Mouse (Mus musculus) urinary bladder, adult 2 months (tissue): Measurements from ENCODE around the gene Ranbp3l. TPM values are rescaled to one million over a fixed set of nuclear protein-coding genes. Genes with fewer than 3 reads are reported as not detected.
"Not testable (repeated sequence)": the region's sequence is repeated elsewhere in the genome, so short reads cannot be mapped to it uniquely, and the experiment has no call there.

ENCODE experiments used
- DNase-seq: peaks from one replicate; pipeline ENCODE4 v3.0.0; 2022; ENCODE audit warnings: low spot score
- polyA plus RNA-seq: library from polyadenylated mRNA; depleted of rRNA; stranded (reverse); fragments of >200 nt; gene quantifications from 2 replicates; pipeline ENCODE4 v1.2.3, GENCODE M21; 2012; rRNA removed

Ranbp3l gene
- polyA plus RNA-seq = 0.44 and 0.45 TPM in 2 replicates

DNA sequence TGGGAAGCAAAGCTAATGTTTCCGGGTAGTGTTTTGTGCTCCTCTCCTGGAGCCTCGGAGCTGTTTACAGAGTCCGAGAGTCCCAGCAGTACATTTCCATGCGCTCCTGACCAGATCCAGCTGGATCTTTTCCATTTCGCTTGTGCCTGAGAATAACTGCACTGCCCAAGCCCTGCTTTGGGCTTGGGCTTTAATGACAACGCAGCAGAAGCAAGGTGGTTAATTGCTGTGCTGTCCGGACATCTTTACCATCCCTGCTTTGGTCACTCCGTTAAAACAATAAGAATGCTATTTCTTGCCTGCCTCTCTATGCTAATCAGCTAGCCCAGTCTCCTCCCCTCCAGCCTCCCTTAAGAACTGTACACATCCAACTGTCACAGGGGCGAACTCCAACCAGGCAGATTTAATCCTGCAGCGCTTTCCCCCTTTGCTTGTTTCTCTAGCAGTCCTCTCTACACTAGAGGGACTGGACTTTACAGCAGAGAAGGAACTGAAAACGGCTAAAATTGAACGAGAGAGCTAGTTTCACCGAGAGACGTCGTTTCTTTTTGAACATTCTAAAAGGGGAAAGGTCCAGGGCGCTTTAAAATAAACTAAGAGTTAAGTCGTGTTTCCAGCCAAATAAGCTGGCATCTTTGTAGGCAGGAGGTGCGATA is at the start of gene Ranbp3l:
TSS of gene Ranbp3l (plus strand) at position 377 of the 656 bp plus-strand sequence.
- no peak for DNase-seq

DNA sequence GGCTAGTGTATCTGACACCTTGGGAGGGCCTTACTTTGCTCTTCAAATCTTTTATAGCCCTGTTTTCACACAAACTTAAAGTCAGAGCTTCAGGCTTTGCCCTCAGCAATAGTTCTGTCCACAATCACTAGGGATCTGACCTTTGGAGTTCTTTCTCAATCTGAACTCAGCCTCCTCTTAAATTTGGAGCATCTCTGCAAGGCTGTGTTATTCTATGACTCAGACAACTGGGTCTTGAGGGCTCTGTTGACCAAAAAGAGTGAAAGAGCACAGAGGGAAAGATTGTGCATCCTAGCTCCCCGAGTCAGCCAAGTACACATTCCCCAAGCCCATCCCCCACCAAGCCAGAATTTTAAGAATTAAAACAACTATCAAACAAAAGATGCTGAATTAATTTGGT is 37.7 kb upstream of the Ranbp3l start:
- DNase-seq = no peak

GRCm38 (mm10) chr15:8936911-8937310 is 30.8 kb upstream of the Ranbp3l start:
- no peak for DNase-seq

DNA sequence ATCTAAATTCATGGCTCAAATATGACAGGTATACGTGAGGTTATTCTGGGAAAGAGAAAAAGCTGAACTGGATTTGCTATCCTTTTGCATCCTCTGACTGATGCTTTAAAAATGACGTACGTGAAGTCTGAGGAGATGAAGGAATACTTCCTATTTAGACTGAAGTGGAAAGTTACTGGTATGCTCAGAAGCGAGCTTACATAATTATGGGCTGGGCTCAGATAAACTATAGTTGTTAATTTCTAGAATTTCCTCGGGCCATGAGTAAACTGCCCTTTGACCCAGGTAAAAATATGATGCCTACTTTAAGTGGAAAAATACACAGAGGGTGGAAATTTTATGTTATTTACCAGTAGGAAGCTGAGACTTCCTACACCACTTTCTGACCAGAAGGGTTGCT is 26.9 kb upstream of the Ranbp3l start:
- DNase-seq = no peak

DNA sequence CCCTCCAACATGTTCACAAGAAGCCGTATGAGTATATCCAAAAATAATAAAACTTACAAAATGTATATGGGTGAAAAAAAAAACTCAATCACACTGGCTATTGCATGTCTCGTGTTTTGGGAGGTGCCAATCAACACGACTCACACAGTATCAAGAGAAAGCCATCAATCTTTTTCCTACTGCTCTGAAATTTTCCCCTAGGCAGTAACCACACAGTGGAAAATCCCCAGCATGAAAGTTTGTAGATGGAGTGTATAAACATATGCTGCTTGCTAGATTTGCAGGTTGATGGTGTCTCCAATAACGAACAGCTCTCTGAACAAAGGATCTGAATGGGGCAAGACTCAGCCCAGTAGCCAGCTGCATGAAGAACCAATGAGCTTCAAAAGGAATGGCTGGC is 16.9 kb upstream of the Ranbp3l start:
- no peak for DNase-seq

- DNase-seq = no peak
Observed at GRCm38 (mm10) chr15:8963323-8963722, 4.4 kb upstream of the Ranbp3l start.

DNA sequence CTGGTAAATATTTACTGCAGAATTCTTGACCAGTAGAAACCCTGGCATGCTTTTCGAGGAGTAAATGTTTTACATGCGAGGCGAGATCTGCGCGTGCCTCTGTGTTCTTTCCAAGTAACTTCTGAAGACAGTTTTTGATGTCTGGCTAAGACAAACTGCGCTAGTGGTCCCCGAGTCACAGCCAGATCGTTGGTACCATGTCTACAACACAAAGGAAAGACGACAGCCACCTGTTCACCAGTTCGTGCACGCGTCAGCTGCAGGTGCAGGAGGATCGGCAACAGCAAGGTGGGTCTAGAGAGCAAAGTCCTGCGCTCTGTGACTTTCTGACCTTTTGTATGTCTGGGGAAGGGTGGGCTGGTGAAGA is 463 bp downstream of the Ranbp3l start:
- DNase-seq = no peak

DNA sequence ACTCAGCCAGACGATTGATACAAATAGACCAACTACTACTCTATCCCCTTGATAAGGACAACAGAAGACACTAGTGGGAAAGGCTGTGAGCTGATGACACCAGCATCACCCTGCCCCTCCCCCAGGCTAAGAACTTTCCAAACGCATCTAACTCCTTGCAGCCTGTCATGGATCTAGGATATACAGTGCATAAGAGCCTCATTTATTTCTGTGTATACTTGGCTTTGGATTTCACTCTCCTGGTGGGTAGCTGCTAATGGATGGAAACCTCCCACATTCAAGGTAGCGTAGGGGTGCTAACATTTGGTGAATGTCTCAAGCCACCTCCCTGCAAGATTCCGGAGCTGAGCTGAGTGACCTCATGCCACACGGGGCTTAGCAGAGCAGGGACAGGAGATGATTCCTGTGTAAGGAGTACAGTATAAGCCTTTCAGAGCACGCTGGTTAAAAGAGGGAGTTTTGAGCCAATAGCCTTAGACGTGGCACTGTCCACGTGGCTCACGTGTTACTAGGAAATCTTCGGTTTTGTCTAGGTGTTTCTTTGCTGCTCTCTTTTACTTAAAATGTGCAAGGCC is 1.4 kb downstream of the Ranbp3l start:
- DNase-seq = no peak

DNA sequence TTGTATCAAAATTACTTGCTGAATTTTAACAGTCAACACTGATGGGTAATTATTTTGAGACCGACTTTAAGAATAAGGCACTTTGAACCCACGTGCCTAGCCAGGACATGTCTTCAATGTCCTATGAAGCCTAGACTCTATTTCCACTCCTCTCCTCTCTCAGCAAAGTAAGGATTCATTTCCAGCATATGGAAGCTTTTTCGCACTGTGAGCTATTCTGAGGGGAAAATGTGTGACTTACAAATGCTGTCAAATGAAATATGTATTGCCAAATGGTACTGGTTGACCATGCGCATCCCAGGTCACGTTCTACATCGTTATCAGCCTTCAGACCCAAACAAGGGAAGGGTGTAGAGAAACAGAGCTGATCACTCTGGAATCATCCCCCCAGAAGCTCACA is 23.5 kb downstream of the Ranbp3l start:
- no peak for DNase-seq

DNA sequence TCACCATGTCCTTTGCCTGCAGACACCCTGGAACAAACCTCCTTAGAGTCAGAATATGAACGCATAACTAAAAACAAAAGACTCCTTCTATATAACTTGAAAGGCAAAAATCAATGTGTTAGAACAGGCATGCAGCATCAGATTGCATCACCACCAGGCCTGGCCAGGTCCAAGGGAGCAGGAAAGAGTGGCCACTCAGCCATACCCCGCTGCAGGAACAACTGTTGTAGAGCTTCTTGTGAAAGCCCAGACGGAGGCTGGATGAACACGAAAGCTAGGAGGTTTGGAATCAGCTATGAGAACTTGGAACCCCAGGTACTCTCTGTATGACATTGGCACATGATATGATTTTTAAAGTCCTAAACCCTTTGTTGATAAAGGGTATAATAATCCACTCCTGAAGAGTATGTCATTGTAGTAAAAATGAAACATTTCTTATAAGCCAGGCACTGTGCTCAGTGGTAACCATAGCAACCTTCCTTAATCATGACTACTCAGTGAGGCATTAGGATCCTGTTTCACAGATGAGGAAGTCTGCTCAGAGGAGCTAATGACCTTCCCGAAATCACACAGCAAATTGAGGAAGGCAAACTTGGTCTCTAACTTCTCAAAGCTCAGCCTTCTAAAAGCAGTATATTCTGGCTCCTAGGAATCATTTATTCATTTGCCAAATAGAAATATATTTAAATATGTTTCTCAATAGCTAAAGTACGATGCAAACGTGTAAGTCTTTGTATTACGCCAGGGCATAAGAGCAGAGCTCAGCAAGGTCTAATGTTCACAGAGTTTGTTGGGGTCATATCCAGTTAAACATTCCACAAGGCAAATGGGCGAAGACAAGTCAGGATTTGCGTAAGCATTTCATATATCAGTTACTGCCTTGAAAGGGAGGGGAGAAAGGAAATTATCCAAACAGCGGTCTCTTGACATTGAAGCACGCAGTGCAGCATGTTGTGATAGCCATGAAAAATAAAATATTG is 24.4 kb downstream of the Ranbp3l start:
- no peak for DNase-seq

DNA sequence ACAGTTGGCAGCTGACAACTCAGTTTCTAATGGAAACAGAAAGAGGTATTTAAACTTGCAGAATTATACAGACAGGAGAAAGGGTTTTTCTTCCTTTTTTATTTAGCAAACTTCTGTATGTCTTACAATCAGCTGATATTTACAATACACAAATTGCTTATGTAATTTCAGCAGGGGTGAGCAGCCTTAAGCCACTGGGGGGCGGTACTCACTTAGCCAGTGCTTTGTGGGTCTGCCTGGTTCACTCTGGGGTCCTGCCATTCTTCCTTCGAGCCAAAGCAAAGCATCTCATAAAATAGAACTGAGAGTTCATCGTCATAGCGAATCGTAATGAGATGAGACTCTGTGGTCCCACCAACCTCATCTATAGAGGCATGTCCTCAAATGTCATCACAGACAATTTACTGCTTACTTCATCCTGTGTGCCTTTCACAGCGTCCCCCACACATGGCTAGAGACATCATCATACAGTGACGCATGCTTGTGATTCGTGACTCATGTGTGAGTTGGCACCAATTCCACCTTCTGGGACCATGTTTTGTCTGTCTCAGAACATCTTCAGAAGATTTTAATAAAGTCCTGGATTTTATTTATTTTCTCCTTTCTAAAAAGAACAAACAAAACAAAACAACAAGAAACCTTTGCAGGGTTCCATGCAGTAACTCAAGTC is 27.0 kb downstream of the Ranbp3l start:
- DNase-seq = no peak

GRCm38 (mm10) chr15:8995490-8995889 is 27.7 kb downstream of the Ranbp3l start:
- DNase-seq = no peak

DNA sequence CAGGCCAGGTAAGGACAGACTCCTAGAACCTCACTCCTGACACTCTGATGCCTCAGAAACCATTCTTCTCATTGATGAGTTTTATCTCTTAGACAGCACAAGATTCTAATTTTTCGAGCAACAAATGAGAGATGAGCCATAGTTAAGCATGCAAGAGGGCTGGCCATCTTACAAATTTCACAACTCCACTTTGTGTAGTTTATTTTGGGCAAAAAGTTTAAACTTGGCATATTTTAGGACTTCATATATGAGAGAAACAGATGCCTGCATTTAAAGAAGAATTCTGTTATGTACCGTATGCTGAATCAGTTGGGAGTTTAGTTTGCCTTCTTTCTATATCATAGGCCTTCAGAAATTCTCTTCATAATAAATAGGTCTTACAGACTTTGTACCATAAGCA is 35.0 kb downstream of the Ranbp3l start:
- no peak for DNase-seq

DNA sequence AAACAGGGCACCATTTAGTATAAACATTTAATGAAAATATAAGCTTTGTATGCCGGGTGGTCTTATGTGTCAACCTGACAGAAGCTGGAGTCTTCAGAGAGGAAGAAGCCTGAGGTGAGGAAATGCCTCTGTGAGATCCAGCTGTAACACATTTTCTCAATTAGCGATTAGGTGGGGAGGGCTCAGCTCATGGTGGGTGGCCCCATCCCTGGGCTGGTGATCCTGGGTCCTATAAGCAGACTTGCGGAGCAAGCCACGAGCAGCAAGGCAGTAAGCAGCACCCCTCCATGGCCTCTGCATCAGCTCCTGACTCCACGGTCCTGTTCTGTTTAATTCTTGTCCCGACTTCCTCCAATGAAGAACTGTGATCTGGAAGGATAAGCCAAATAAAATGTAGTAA is 41.4 kb downstream of the Ranbp3l start:
- DNase-seq = no peak

DNA sequence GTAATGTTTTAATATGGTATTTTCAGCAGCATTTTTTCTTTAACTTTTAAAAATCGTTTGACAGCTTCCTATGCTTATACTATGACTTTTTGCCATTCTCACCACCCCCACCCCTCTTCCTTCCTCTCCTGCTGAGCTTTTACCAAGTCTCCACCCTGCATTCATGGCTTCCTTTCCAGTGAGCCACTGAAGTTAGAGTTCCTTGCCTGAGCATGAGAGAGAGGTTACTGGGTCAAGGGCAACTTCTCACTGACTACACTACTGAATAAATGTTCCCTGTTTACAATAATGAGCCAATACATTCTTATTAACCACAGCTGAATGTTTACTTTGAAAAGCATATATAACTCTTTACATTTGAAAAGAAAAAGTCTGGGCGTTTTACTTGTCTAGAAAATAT is 46.8 kb downstream of the Ranbp3l start:
- DNase-seq = no peak

DNA sequence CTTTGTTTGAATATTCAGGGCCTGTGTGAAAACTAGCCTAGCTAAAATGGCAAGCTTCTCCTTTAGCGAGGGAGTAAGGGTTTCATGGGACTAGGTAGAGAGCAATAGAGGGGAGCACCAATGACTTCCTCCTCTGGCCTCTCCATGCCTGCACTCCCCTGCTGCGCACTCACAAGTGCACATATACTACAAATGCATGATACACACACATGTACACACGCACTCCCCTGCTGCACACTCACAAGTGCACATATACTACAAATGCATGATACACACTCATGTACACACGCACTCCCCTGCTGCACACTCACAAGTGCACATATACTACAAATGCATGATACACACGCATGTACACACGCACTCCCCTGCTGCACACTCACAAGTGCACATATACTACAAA is 47.7 kb downstream of the Ranbp3l start:
- not testable (repeated sequence) for DNase-seq

GRCm38 (mm10) chr15:9055704-9056103 is 88.0 kb downstream of the Ranbp3l start:
- DNase-seq = no peak

- no peak for DNase-seq
Observed at GRCm38 (mm10) chr15:9059856-9060255, 92.1 kb downstream of the Ranbp3l start.

DNA sequence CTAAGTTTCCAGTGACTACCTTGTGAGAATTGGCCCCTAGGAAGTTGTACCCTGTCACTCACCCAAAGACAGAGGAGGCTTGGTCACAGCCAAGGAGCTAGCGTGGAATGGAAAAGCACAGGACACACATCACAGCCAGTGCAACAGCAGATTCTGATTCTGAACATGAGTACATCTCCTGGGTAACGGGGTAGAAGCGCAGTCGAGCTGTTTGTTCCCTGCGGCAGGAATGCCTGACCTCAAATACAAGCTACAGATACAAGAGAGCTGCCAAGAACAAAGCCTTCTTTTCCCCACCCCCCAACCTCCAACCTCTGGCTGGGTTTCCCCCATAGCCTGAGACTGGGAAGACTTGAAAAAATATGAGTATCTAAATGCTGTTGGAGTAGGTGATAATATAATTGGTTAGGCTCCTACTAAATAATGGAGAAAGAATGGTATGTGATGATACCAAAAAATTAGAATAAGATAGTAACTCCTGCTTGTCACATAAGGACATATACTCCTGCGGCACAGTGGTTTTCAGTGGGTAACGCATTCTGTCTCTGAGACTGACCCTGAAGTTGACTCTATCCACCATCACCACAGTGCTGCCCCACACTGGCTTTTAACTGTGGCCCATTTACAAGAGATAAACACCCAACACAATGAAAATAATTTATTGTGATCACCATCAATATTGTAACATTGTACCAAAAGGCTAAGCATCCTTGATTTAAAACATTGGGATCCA is 93.6 kb downstream of the Ranbp3l start:
- no peak for DNase-seq

DNA sequence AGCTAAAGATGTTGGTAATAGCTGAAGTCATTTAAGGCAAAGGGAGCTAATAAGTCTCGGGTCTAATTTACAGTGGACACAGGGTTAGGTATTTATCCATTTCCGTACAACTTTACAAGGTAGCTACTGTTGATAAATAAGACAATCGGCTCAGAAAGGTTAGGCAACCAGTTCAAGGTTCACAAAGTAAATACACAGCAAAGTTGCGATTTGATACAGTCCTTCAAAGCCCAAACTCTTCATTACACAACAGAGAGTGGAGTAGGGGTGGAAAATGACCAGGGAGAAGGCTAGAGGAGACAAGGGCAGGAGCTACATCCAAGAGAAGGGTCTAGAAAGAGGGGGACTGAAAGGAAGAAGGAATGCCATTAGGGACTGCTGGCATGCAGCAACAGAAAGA is 101.1 kb downstream of the Ranbp3l start:
- DNase-seq = no peak

- DNase-seq = no peak
Observed at GRCm38 (mm10) chr15:9070353-9070752, 102.6 kb downstream of the Ranbp3l start.
